Mouse (Mus musculus): ENCODE results near the gene Spata18.

DNA sequence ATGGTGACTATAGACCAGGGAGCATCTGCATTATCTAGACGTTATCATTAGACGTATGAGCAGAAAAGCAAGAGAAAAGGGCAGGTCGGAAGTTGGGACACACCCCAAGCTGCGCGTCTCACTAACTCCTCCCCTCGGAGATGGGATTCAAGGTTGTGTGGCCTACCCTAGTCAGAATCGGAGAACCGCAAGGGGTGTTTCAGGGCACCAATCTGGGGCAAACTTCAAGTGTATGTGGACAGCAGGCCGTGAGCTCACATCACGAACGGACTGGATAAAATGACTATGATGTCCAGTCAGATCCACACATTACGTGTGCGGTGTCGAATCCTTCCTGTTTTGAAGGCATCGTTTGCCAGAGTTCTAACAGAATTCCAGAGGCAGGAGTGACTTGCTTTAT lies 23.2 kb upstream of the Spata18 start:
- TF ChIP-seq CTCF (IDR thresholded peaks at IDR 0.05): no peak
- no peak for TF ChIP-seq EP300 (IDR thresholded peaks at IDR 0.05)
